Mouse (Mus musculus): ENCODE data around the gene Gm20479.

Gm20479 gene

GRCm38 (mm10) chr7:27356861-27357594, at the start of gene Gm20479:
Gene Gm20479, minus strand, starts transcription at chr7:27357419.
- DNase-seq (ENCODE audit: low read depth, low spot score) = no peak

GRCm38 (mm10) chr7:27406481-27406880, 49.3 kb upstream of the Gm20479 start:
- peak; percentile 74 for DNase-seq (ENCODE audit: low read depth, low spot score)

GRCm38 (mm10) chr7:27404203-27404942, 47.2 kb upstream of the Gm20479 start:
- peak; percentile 86 for DNase-seq (ENCODE audit: low read depth, low spot score)

GRCm38 (mm10) chr7:27402675-27403074, 45.5 kb upstream of the Gm20479 start:
- DNase-seq (ENCODE audit: low read depth, low spot score) = peak; percentile 92

- no peak for DNase-seq (ENCODE audit: low read depth, low spot score)
These were observed 43.3 kb upstream of the Gm20479 start for GRCm38 (mm10) chr7:27400545-27400944.

GRCm38 (mm10) chr7:27397048-27397949, 40.1 kb upstream of the Gm20479 start:
- DNase-seq (ENCODE audit: low read depth, low spot score) = peak; percentile 98

- peak; percentile 79 for DNase-seq (ENCODE audit: low read depth, low spot score)
These were observed 39.2 kb upstream of the Gm20479 start for GRCm38 (mm10) chr7:27396184-27397047.

GRCm38 (mm10) chr7:27395521-27396183, 38.4 kb upstream of the Gm20479 start:
- peak; percentile 94 for DNase-seq (ENCODE audit: low read depth, low spot score)

- DNase-seq (ENCODE audit: low read depth, low spot score) = no peak
These were observed 34.2 kb upstream of the Gm20479 start for GRCm38 (mm10) chr7:27391416-27391815.

- no peak for DNase-seq (ENCODE audit: low read depth, low spot score)
These were observed 32.0 kb upstream of the Gm20479 start for GRCm38 (mm10) chr7:27389213-27389612.

GRCm38 (mm10) chr7:27384731-27385130, 27.5 kb upstream of the Gm20479 start:
- DNase-seq (ENCODE audit: low read depth, low spot score) = peak; percentile 77

- no peak for DNase-seq (ENCODE audit: low read depth, low spot score)
These were observed 26.9 kb upstream of the Gm20479 start for GRCm38 (mm10) chr7:27384134-27384533.

- DNase-seq (ENCODE audit: low read depth, low spot score) = no peak
These were observed 26.0 kb upstream of the Gm20479 start for GRCm38 (mm10) chr7:27383233-27383632.

GRCm38 (mm10) chr7:27381560-27381959, 24.3 kb upstream of the Gm20479 start:
- no peak for DNase-seq (ENCODE audit: low read depth, low spot score)

- DNase-seq (ENCODE audit: low read depth, low spot score) = no peak
These were observed 23.8 kb upstream of the Gm20479 start for GRCm38 (mm10) chr7:27381009-27381408.

GRCm38 (mm10) chr7:27379836-27380235, 22.6 kb upstream of the Gm20479 start:
- DNase-seq (ENCODE audit: low read depth, low spot score) = no peak

GRCm38 (mm10) chr7:27378431-27378830, 21.2 kb upstream of the Gm20479 start:
- DNase-seq (ENCODE audit: low read depth, low spot score) = peak; percentile 79

GRCm38 (mm10) chr7:27375274-27375673, 18.1 kb upstream of the Gm20479 start:
- no peak for DNase-seq (ENCODE audit: low read depth, low spot score)

- DNase-seq (ENCODE audit: low read depth, low spot score) = no peak
These were observed 14.7 kb upstream of the Gm20479 start for GRCm38 (mm10) chr7:27371715-27372462.

GRCm38 (mm10) chr7:27369111-27369510, 11.9 kb upstream of the Gm20479 start:
- DNase-seq (ENCODE audit: low read depth, low spot score) = no peak

All from ZHBTc4 (cell line).